Mouse (Mus musculus) ES-E14 (cell line): ENCODE data around the gene Adamtsl4. TPM values are rescaled to one million over a fixed set of nuclear protein-coding genes. Genes with fewer than 3 reads are reported as not detected.

Experiments used
- DNase-seq: peaks from one replicate; pipeline ENCODE4 v3.0.0-alpha.2; 2013; ENCODE audit warnings: low read depth, low spot score
- H3K27ac ChIP-seq: 2 replicates; pipeline ENCODE4 v1.5.1; 2012; ENCODE audit warnings: low read depth, mild to moderate bottlenecking, low read length, moderate library complexity, mixed read lengths; ENCODE audit not compliant: poor library complexity, insufficient read depth, severe bottlenecking
- H3K36me3 ChIP-seq: 2 replicates; pipeline ENCODE4 v1.6.1; 2012; ENCODE audit warnings: mild to moderate bottlenecking, low read length, moderate library complexity, mixed read lengths; ENCODE audit not compliant: control insufficient read depth, poor library complexity, insufficient read depth, severe bottlenecking
- H3K4me1 ChIP-seq, 2 experiments: fragments of 150-350 bp in 1 of 2; sonication (generic) in 1 of 2; 2 replicates each; pipeline ENCODE4 v1.6.1; 2012; ENCODE audit warnings: low read length in 2 of 2, mild to moderate bottlenecking in 1 of 2, mixed read lengths in 1 of 2; ENCODE audit not compliant: control insufficient read depth in 2 of 2, insufficient read depth in 2 of 2, poor library complexity in 1 of 2
- H3K4me3 ChIP-seq, 2 experiments: fragments of 150-350 bp in 1 of 2; sonication (generic) in 1 of 2; 2 replicates each; pipeline ENCODE4 v1.5.1; 2012; ENCODE audit warnings: low read length in 2 of 2, low read depth in 1 of 2, mild to moderate bottlenecking in 1 of 2, mixed read lengths in 1 of 2; ENCODE audit not compliant: insufficient read depth in 1 of 2, poor library complexity in 1 of 2, severe bottlenecking in 1 of 2
- H3K9ac ChIP-seq: 2 replicates; pipeline ENCODE4 v1.6.1; 2012; ENCODE audit warnings: low read depth, mild to moderate bottlenecking, low read length, mixed read lengths; ENCODE audit not compliant: poor library complexity, insufficient read depth, severe bottlenecking
- H3K9me3 ChIP-seq: fragments of 150-350 bp; sonication (generic); 2 replicates; pipeline ENCODE4 v1.6.1; 2012; ENCODE audit warnings: low read depth, mild to moderate bottlenecking, low read length; ENCODE audit not compliant: control insufficient read depth, insufficient read depth
- CHD2 ChIP-seq: IDR thresholded peaks from 2 replicates; pipeline ENCODE4 v1.6.1; 2014; ENCODE audit warnings: mild to moderate bottlenecking, low read depth, low read length, inconsistent platforms
- HCFC1 ChIP-seq: IDR thresholded peaks from 2 replicates; pipeline ENCODE4 v1.6.1; 2012; ENCODE audit warnings: low read length, inconsistent platforms, borderline replicate concordance; ENCODE audit not compliant: insufficient read depth
- MAFK ChIP-seq: IDR thresholded peaks from 2 replicates; pipeline ENCODE4 v1.6.1; 2014; ENCODE audit warnings: mild to moderate bottlenecking, low read depth, low read length, inconsistent platforms; ENCODE audit not compliant: insufficient read depth
- ZC3H11A ChIP-seq: IDR thresholded peaks from 2 replicates; pipeline ENCODE4 v1.6.1; 2012; ENCODE audit warnings: low read depth, mild to moderate bottlenecking, inconsistent platforms, low read length, borderline replicate concordance
- ZNF384 ChIP-seq: IDR thresholded peaks from 2 replicates; pipeline ENCODE4 v1.6.1; 2012; ENCODE audit warnings: low read depth, low read length, inconsistent platforms
- in situ Hi-C, 2 experiments: fragments of 600-800 bp; cut with MboI; formaldehyde crosslinking; loops; one replicate each; pipeline ENCODE4 v1.15.1; 2025; ENCODE audit warnings: low sequenced_read_pairs in 2 of 2, inconsistent platforms in 1 of 2; ENCODE audit not compliant: unreplicated experiment in 2 of 2
- total RNA-seq: library from RNA; depleted of rRNA; stranded (reverse); fragments of 300-350 nt; gene quantifications from 2 replicates; pipeline ENCODE4 v1.2.3, GENCODE M21; 2012

Adamtsl4 gene
- total RNA-seq, 1 experiment = 1.9 TPM

GRCm38 (mm10) chr3:95681365-95681764 lies 6.4 kb downstream of the Adamtsl4 start:
- Histone ChIP-seq H3K9me3 (no peaks in the 10 kb centered on the region), H3K9ac (peak overlapping the region; percentile 40), H3K4me1 (peaks cover 5 to 33% of the 10 kb centered on the region in 2 experiments), H3K27ac (no peak overlapping the region), H3K36me3 (no peaks in the 10 kb centered on the region), H3K4me3 (peak overlapping the region; percentile 23 to 54)
- DNase-seq = no peak
- TF ChIP-seq HCFC1 = no peak
- no peak for TF ChIP-seq CHD2
- no peak for TF ChIP-seq ZC3H11A
- TF ChIP-seq ZNF384 = no peak
- TF ChIP-seq MAFK = no peak
- in situ Hi-C loops = no loop called here

GRCm38 (mm10) chr3:95680673-95681072 lies 7.0 kb downstream of the Adamtsl4 start:
- in situ Hi-C loops = no loop called here
- Histone ChIP-seq H3K9me3 (no peaks in the 10 kb centered on the region), H3K27ac (no peak overlapping the region), H3K4me1 (peaks cover 7 to 38% of the 10 kb centered on the region in 2 experiments), H3K9ac (no peak overlapping the region), H3K36me3 (no peaks in the 10 kb centered on the region), H3K4me3 (no peak overlapping the region)
- TF ChIP-seq MAFK (no peak), CHD2 (no peak), ZC3H11A (no peak), ZNF384 (no peak)
- DNase-seq = no peak

GRCm38 (mm10) chr3:95679551-95679950 lies 8.2 kb downstream of the Adamtsl4 start:
- H3K4me1 ChIP-seq = peaks cover 7 to 40% of the 10 kb centered on the region in 2 experiments
- DNase-seq = no peak
- no peaks in the 10 kb centered on the region for H3K36me3 ChIP-seq
- H3K9ac ChIP-seq = no peak overlapping the region; the same call in 1 of the 2 replicates
- no peak overlapping the region for H3K27ac ChIP-seq
- TF ChIP-seq HCFC1 (no peak), ZC3H11A (no peak), CHD2 (no peak), MAFK (no peak), ZNF384 (no peak)
- in situ Hi-C loops = no loop called here
- H3K9me3 ChIP-seq = no peaks in the 10 kb centered on the region
- no peak overlapping the region for H3K4me3 ChIP-seq

- Histone ChIP-seq H3K4me1 (peaks cover 7 to 45% of the 10 kb centered on the region in 2 experiments), H3K9me3 (no peaks in the 10 kb centered on the region), H3K4me3 (peak overlapping the region in 1 of 2 experiments; percentile 3; a peak in 2 of 4 replicates), H3K9ac (peak overlapping the region; percentile 50), H3K36me3 (no peaks in the 10 kb centered on the region), H3K27ac (no peak overlapping the region)
- in situ Hi-C loops = no loop called here
- no peak for TF ChIP-seq CHD2
- no peak for TF ChIP-seq ZNF384
- TF ChIP-seq ZC3H11A = no peak
- TF ChIP-seq MAFK = no peak
- TF ChIP-seq HCFC1 = no peak
- DNase-seq = no peak
Measured at GRCm38 (mm10) chr3:95677420-95678090, 10.2 kb downstream of the Adamtsl4 start.
